Mouse (Mus musculus) hindbrain, embryonic 13.5 days (tissue): ENCODE measurements around the gene Actg1. TPM values are rescaled to one million over a fixed set of nuclear protein-coding genes. Genes with fewer than 3 reads are reported as not detected.

Experiments used
- ATAC-seq: fragments of 200-750 bp; cut with Nextera tagmentation; 2 replicates; pipeline ENCODE4 v1.8.0; 2017; ENCODE audit warnings: moderate TSS enrichment; ENCODE audit not compliant: low FRiP score
- H3K27ac ChIP-seq: fragments of 300-500 bp; sonication (generic); 2 replicates; pipeline ENCODE4 v1.5.1; 2015; ENCODE audit warnings: inconsistent platforms, mild to moderate bottlenecking, moderate library complexity
- H3K27me3 ChIP-seq: fragments of 300-500 bp; sonication (generic); 2 replicates; pipeline ENCODE4 v1.6.1; 2015; ENCODE audit warnings: mild to moderate bottlenecking, inconsistent platforms
- H3K36me3 ChIP-seq: fragments of 300-500 bp; sonication (generic); 2 replicates; pipeline ENCODE4 v1.6.1; 2015; ENCODE audit warnings: mild to moderate bottlenecking, inconsistent platforms
- H3K4me1 ChIP-seq: fragments of 300-500 bp; sonication (generic); replicated peaks from 2 replicates; pipeline ENCODE4 v1.6.1; 2015; ENCODE audit warnings: inconsistent platforms
- H3K4me2 ChIP-seq: fragments of 300-500 bp; sonication (generic); 2 replicates; pipeline ENCODE4 v1.6.1; 2015; ENCODE audit warnings: inconsistent platforms, mild to moderate bottlenecking, moderate library complexity
- H3K4me3 ChIP-seq: fragments of 300-500 bp; sonication (generic); 2 replicates; pipeline ENCODE4 v1.5.1; 2015; ENCODE audit warnings: mild to moderate bottlenecking, inconsistent platforms
- H3K9ac ChIP-seq: fragments of 300-500 bp; sonication (generic); 2 replicates; pipeline ENCODE4 v1.6.1; 2015; ENCODE audit warnings: mild to moderate bottlenecking, inconsistent platforms
- H3K9me3 ChIP-seq: fragments of 300-500 bp; sonication (generic); 2 replicates; pipeline ENCODE4 v1.6.1; 2016; ENCODE audit warnings: inconsistent platforms
- WGBS: fragments of 180-500 bp; shearing (Covaris S2); methylation state at CpG from one replicate; pipeline ENCODE4 v1.1.7; 2015; 5-methylcytosine and 5-hydroxymethylcytosine counted together
- polyA plus RNA-seq: library from polyadenylated mRNA; unstranded; fragments of >200 nt; fragmentation: Nextera tagmentation; extraction: Ambion mirVana; gene quantifications from 2 replicates; pipeline ENCODE4 v1.2.1, GENCODE M21; 2015

The Actg1 gene
- 4,110 and 4,339 TPM in 2 replicates for polyA plus RNA-seq

DNA sequence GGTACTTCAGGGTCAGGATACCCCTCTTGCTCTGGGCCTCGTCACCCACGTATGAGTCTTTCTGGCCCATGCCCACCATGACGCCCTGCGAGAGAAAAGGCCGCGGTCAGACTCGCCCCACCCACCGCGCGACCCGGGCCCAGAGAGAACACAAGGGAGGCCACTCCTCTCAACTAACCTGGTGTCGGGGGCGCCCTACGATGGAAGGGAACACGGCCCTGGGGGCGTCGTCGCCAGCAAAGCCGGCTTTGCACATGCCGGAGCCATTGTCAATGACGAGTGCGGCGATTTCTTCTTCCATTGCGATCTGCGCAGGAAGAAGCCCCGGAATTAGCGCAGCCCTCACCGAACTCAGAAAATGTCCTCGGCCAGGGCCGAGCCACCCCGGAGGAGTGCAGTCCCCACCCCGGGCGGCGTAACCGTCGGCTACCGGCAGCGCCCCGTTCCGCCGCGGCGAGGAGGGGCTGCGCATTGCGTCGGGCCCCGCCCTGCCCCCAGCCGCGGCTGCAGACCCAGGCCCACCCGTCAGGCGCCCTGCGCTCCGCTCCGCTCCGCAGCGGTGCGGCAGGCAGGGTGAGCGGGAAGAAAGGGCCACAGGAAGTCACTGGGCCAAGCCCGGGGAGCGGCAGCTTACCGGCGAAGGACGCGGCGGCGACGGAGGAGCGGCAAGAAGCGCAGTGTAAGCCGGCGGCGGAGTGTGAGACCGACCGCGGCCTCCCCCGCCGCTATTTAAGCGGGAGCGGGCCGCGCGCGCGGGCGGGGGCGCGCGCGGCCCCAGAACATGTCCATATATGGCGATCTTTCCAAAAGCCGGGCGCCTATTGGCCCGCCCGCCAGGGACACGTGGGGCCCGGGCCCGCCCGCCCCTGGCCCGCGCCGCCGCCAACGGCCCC lies at the start of gene Actg1:
TSS of gene Actg1 (minus strand) at position 752 of the 893 bp plus-strand sequence.
- 1% methylated on average over 79 of the region's 103 CpGs for WGBS
- Histone ChIP-seq H3K4me3 (peak within 1 kb of the TSS; percentile 100), H3K27ac (peak within 1 kb of the TSS; percentile 100), H3K9ac (peak within 1 kb of the TSS; percentile 100), H3K4me2 (peak within 1 kb of the TSS; percentile 95), H3K36me3 (peaks cover 23% of the 10 kb centered on the region), H3K4me1 (peaks cover 59% of the 10 kb centered on the region), H3K9me3 (no peaks in the 10 kb centered on the region), H3K27me3 (no peaks in the 10 kb centered on the region)
- peak; percentile 80 for ATAC-seq

DNA sequence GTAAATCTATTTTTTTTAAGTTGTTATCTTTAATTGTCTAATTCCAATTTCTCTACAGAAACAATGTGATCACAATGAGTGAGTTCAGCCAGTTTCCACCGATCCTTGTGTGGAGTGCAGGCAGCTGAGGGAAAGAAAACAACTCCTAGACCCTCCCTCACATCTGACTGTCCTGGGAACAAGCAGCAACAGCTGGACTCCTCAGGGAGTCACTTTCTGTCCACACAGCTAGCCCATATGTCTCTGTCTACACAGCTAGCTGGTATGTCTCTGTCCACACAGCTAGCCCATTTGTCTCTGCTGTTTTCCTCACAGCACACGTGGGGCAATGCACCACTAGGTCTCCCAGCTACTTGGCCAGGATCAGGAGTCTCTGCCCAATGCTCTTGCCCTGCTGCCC lies 49.3 kb upstream of the Actg1 start:
- H3K4me2 ChIP-seq = no peak overlapping the region
- 79% methylated on average over 2 of the region's 2 CpGs for WGBS
- no peak overlapping the region for H3K27ac ChIP-seq
- H3K9ac ChIP-seq = no peak overlapping the region
- no peak for ATAC-seq
- H3K27me3 ChIP-seq = no peaks in the 10 kb centered on the region
- H3K4me1 ChIP-seq = no peaks in the 10 kb centered on the region
- no peak overlapping the region for H3K4me3 ChIP-seq
- H3K36me3 ChIP-seq = peaks cover 80% of the 10 kb centered on the region
- no peaks in the 10 kb centered on the region for H3K9me3 ChIP-seq

DNA sequence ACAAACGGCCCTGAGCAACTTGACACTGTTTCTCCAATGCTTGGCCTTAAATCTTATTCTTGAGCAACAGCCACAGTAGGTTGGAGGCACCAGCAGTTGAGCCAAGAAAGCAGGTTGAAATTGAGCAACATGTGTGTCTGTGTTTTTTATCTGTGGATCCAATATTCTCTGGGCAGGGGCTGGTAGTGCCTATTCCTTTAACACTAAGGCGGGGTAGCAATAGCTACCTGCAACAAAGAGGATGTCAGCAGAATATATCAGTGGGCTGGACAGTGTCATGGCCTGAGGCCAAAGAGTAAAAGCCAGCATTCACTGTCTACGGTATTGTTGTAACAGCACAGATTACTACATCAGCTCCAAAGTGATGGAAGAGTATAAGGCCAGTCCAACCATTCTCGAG lies 47.3 kb upstream of the Actg1 start:
- no peaks in the 10 kb centered on the region for H3K9me3 ChIP-seq
- no peak overlapping the region for H3K4me3 ChIP-seq
- WGBS = 83% methylated on average over 4 of the region's 4 CpGs
- no peak overlapping the region for H3K4me2 ChIP-seq
- no peak overlapping the region for H3K27ac ChIP-seq
- no peak overlapping the region for H3K9ac ChIP-seq
- H3K4me1 ChIP-seq = no peaks in the 10 kb centered on the region
- H3K27me3 ChIP-seq = no peaks in the 10 kb centered on the region
- ATAC-seq = no peak
- H3K36me3 ChIP-seq = peaks cover 72% of the 10 kb centered on the region

DNA sequence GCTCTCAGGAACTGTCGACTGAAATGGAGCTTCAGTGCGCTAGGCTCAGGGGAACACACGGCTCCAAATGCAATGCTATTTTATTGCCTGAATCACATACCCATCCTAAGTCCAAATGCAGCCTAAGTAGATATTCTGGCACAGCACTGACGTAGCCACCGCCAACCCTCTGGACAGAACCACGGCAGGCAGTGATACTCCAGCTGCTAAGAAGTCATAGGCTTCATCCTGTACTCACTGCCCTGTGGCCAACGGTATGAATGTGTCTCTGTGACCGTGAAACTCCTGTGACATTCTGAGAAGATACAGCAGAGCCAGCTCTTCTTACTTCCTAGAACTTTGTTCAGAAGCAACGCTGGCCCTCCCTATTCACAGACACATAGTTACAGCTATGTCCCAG lies 40.2 kb upstream of the Actg1 start:
- no peak overlapping the region for H3K27ac ChIP-seq
- H3K9ac ChIP-seq = no peak overlapping the region
- no peak overlapping the region for H3K4me2 ChIP-seq
- H3K36me3 ChIP-seq = peaks cover 77% of the 10 kb centered on the region
- no peaks in the 10 kb centered on the region for H3K4me1 ChIP-seq
- 94% methylated on average over 9 of the region's 9 CpGs for WGBS
- no peak for ATAC-seq
- H3K27me3 ChIP-seq = no peaks in the 10 kb centered on the region
- H3K4me3 ChIP-seq = no peak overlapping the region
- no peaks in the 10 kb centered on the region for H3K9me3 ChIP-seq

DNA sequence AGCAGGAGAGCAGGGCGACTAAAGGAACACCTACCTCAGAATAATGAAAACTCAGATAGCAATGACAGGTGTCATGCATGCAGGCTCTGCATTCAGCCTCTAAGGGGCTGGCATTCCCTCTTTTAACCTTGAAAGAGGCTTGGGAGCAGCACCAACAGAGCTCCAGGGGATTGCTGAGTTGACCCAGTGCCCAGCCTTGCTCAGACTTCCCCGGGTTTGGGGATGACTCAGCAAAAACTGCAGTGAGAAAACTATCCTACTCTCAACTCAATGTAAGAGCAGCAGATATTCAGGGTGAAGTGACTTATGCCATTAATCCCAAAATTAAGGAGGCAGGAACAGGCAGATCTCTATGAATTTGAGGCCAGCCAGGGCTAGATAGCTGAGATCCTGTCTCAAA lies 38.8 kb upstream of the Actg1 start:
- WGBS = 81% methylated on average over 2 of the region's 2 CpGs
- ATAC-seq = no peak
- Histone ChIP-seq H3K27ac (no peak overlapping the region), H3K4me2 (no peak overlapping the region), H3K36me3 (peaks cover 77% of the 10 kb centered on the region), H3K27me3 (no peaks in the 10 kb centered on the region), H3K9me3 (no peaks in the 10 kb centered on the region), H3K9ac (no peak overlapping the region), H3K4me3 (no peak overlapping the region), H3K4me1 (no peaks in the 10 kb centered on the region)

DNA sequence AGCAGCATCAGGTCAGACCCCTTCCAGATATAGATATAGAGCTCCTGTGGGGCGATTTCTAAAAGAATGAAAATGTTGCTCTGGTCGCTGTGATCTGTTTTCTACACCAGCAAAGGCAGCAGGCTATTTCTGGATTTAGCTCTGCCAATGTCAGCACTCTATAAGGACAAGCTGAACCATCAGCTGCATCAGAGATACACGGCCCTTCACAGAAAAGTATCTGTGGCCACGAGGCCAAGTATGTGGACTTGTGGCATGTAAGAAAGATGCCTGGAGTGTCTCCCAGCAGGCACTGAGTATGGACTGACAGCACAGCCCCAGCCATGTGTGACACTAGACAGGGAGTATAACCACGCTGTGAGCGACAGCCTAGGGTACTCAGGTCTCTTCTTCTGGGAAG lies 38.3 kb upstream of the Actg1 start:
- Histone ChIP-seq H3K9ac (no peak overlapping the region), H3K4me1 (no peaks in the 10 kb centered on the region), H3K36me3 (peaks cover 79% of the 10 kb centered on the region), H3K9me3 (no peaks in the 10 kb centered on the region), H3K4me3 (no peak overlapping the region), H3K27ac (no peak overlapping the region), H3K27me3 (no peaks in the 10 kb centered on the region), H3K4me2 (no peak overlapping the region)
- no peak for ATAC-seq
- WGBS = 93% methylated on average over 6 of the region's 6 CpGs

DNA sequence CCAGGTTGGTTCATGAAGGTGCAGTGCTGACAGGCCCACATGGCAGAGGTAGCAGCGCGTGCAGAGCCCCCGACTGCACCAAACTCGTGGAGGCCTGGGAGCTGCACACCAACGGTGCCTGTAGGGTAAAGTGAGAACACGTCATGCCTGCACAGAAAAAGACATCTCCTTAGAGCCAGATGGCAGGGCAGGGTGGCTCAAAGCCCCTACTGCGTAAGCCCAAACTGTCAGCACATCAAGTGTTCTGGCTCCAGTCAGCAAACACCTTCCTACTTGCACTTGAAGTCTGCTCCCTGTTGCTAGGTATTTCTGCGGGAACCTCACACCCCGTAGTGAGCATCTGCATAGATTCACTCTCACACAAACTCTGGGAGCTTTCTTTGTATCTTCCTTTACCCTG lies 34.2 kb upstream of the Actg1 start:
- Histone ChIP-seq H3K27ac (no peak overlapping the region), H3K36me3 (peaks cover 74% of the 10 kb centered on the region), H3K9me3 (no peaks in the 10 kb centered on the region), H3K4me3 (no peak overlapping the region), H3K4me2 (no peak overlapping the region), H3K27me3 (no peaks in the 10 kb centered on the region), H3K4me1 (peaks cover 15% of the 10 kb centered on the region), H3K9ac (no peak overlapping the region)
- 91% methylated on average over 9 of the region's 9 CpGs for WGBS
- ATAC-seq = no peak

DNA sequence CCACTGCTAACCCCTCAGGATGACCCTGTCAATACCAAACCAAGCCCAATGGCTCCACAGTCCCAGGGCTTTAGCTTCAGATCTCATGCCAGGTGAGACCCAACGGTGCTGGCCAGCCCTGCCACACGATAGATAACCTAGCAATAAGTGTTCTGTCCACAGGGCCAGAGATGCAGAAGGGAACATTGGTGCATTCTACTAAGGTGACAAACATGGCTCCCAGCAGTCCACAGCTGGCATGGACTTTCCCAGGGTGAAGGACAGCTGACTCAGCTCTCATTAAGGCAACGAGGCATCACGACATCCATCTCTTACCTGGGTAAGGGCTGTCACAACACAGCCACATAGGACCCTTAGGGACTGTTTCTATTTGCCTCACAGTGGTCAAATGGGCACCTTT lies 32.8 kb upstream of the Actg1 start:
- Histone ChIP-seq H3K27me3 (no peaks in the 10 kb centered on the region), H3K4me3 (no peak overlapping the region), H3K9me3 (no peaks in the 10 kb centered on the region), H3K27ac (no peak overlapping the region), H3K4me1 (peaks cover 29% of the 10 kb centered on the region), H3K9ac (no peak overlapping the region), H3K36me3 (peaks cover 74% of the 10 kb centered on the region), H3K4me2 (no peak overlapping the region)
- 90% methylated on average over 4 of the region's 4 CpGs for WGBS
- ATAC-seq = no peak

DNA sequence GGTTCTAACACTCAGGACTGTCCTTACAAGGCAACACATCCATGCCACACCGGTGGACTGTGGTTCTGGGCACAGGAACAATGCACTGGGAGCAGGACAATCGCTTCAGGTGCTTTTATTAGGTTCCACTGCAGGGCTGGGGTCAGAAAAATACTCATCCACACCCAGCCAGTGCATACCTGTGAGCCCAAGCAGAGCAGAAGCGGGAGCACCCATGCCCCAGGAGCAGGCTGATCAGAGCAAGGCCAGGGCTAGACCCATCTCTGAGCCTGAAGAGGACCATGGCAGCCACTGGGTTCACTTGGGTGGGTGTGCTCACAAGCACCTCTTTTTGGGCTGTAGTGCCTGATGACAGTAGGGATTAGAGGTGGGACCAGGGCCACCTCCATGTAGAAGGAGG lies 31.9 kb upstream of the Actg1 start:
- Histone ChIP-seq H3K4me1 (peaks cover 33% of the 10 kb centered on the region), H3K4me2 (no peak overlapping the region), H3K36me3 (peaks cover 74% of the 10 kb centered on the region), H3K4me3 (no peak overlapping the region), H3K9ac (no peak overlapping the region), H3K27ac (no peak overlapping the region), H3K9me3 (no peaks in the 10 kb centered on the region), H3K27me3 (no peaks in the 10 kb centered on the region)
- ATAC-seq = no peak
- 98% methylated on average over 3 of the region's 3 CpGs for WGBS

DNA sequence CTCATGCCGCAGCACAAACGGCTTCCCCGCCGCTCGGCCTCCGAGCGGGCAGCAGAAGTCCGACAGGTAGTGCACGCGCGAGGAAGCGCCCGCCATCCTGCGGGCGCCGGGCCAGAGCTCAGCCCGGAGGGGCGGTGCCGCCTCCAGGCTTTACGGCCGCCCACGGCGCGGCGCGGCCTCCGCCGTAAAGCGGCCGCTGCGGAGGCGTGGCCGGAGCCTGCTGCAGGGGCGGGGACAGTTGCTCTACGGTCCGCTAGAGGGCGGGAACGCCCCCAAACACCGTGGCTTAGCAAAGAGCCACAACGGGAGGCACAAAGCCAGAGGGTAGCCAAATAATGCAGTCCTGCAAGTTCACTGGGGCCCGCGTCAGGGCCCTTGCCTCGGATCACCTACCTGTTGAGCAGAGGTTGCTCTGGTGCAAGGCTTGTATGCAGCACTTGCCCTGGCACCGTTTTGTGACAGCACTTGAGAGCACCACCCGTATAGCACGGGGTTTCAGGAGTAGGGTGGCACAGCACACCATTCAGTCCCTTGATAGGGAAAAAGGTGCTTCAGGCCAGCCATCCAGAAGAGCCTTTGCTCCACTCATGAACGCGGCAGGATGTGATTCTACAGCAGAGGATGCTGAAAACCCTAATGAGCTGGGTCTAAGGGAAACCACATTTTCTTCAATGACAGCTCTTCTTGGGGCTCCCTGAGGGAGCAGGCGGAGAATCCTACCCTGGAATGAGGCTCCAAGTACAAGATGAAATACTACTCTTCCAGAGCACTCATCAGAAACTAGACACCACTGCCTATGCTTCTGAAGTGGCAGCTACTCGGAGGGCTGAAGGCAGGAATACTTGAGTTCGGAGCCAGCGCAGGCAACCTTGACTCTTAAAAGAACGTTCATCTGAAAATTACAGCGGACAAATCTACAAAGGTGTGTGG lies 30.5 kb upstream of the Actg1 start, which contains the start of gene Faap100:
TSS of gene Faap100 (minus strand) at position 154 of the 930 bp plus-strand sequence.
- ATAC-seq = peak; percentile 82
- Histone ChIP-seq H3K4me3 (peak within 1 kb of the TSS; percentile 91), H3K9ac (peak within 1 kb of the TSS; percentile 93), H3K36me3 (peaks cover 74% of the 10 kb centered on the region), H3K27me3 (no peaks in the 10 kb centered on the region), H3K4me1 (peaks cover 33% of the 10 kb centered on the region), H3K27ac (peak within 1 kb of the TSS; percentile 86), H3K9me3 (no peaks in the 10 kb centered on the region), H3K4me2 (peak within 1 kb of the TSS; percentile 94)
- WGBS = 10% methylated on average over 53 of the region's 54 CpGs

DNA sequence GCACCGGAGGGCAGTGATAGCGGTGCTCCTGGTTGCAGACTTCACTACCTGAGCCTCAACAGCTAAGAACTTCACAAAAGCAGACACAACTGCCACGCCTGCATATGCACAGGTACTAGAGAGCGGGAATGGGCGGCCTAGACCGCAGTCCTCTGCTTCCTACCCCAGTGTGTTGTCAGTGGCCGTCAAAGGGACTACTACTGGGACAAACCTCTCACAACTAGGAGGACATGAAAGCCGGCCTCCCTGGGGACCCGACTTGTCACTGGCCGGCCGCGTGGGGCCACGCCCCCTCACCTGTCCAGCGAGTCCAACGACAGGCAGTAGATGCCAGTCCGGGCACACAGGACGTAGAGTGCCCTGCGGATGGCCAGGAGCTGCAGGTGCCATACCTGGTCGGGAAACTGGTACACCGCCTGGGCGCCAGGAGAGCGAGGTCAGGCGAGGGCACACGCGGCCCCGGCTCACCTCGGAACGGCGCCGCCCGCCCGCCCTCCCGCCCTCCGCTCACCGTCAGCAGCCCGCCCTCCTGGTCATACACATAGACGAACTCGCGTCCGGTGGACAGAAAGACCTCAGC lies 29.8 kb upstream of the Actg1 start:
- Histone ChIP-seq H3K4me3 (peak overlapping the region; percentile 91), H3K9ac (peak overlapping the region; percentile 93), H3K4me2 (peak overlapping the region; percentile 94), H3K9me3 (no peaks in the 10 kb centered on the region), H3K4me1 (peaks cover 33% of the 10 kb centered on the region), H3K36me3 (peaks cover 74% of the 10 kb centered on the region), H3K27ac (peak overlapping the region; percentile 86), H3K27me3 (no peaks in the 10 kb centered on the region)
- peak; percentile 41 for ATAC-seq
- WGBS = 4% methylated on average over 33 of the region's 40 CpGs

DNA sequence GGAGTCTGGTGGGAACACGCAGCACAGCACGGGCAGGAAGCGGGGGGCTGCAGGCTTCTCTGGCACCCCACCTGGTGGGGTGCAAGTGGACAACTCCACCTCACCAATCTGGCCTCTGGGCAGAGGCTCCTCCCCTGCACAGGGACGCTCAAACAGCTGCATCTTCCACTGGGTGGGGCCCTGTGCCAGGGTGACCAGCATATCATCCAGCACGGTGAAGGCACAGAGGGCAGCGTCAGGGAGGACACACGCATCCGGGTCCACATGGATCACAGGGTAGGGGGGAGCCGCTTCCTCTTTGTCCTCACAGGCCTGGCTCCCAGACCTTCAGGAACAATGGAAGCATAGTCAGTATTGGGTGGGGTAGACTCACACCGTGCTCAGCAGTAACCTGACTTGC lies 29.0 kb upstream of the Actg1 start:
- Histone ChIP-seq H3K9ac (peak overlapping the region; percentile 93), H3K36me3 (peaks cover 74% of the 10 kb centered on the region), H3K4me2 (peak overlapping the region; percentile 94), H3K27me3 (no peaks in the 10 kb centered on the region), H3K9me3 (no peaks in the 10 kb centered on the region), H3K27ac (no peak overlapping the region; the same call in 1 of the 2 replicates), H3K4me3 (peak overlapping the region; percentile 91), H3K4me1 (peaks cover 33% of the 10 kb centered on the region)
- peak; percentile 31; the same call in 1 of the 2 replicates for ATAC-seq
- whole genome bisulfite sequencing = 70% methylated on average over 10 of the region's 10 CpGs
